Mouse (Mus musculus) hindbrain, embryonic 10.5 days (tissue): Measurements from ENCODE around the gene Gadd45g. TPM values are rescaled to one million over a fixed set of nuclear protein-coding genes. Genes with fewer than 3 reads are reported as not detected.

Experiments
- DNase-seq: peaks from one replicate; pipeline ENCODE4 v3.0.0-alpha.2; 2017; ENCODE audit warnings: low spot score
- H3K27ac ChIP-seq: fragments of 300-500 bp; sonication (generic); 2 replicates; pipeline ENCODE4 v1.5.1; 2016; ENCODE audit warnings: mild to moderate bottlenecking, moderate library complexity
- H3K27me3 ChIP-seq: fragments of 300-500 bp; sonication (generic); 2 replicates; pipeline ENCODE4 v1.6.1; 2016; ENCODE audit warnings: mild to moderate bottlenecking; ENCODE audit not compliant: poor library complexity, insufficient read depth, severe bottlenecking
- H3K36me3 ChIP-seq: fragments of 300-500 bp; sonication (generic); 2 replicates; pipeline ENCODE4 v1.6.1; 2016; ENCODE audit warnings: mild to moderate bottlenecking, moderate library complexity
- H3K4me1 ChIP-seq: fragments of 300-500 bp; sonication (generic); replicated peaks from 2 replicates; pipeline ENCODE4 v1.6.1; 2016; ENCODE audit warnings: mild to moderate bottlenecking
- H3K4me3 ChIP-seq: fragments of 300-500 bp; sonication (generic); 2 replicates; pipeline ENCODE4 v1.5.1; 2016; ENCODE audit warnings: mild to moderate bottlenecking, moderate library complexity
- H3K9me3 ChIP-seq: fragments of 300-500 bp; sonication (generic); 2 replicates; pipeline ENCODE4 v1.6.1; 2016; ENCODE audit warnings: mild to moderate bottlenecking, moderate library complexity
- WGBS: fragments of 180-500 bp; shearing (Covaris S2); methylation state at CpG from one replicate; pipeline ENCODE4 v1.1.7; 2016; 5-methylcytosine and 5-hydroxymethylcytosine counted together
- polyA plus RNA-seq: library from polyadenylated mRNA; unstranded; fragments of >200 nt; fragmentation: Nextera tagmentation; extraction: Ambion mirVana; gene quantifications from 2 replicates; pipeline ENCODE4 v1.2.1, GENCODE M21; 2016

The Gadd45g gene
- polyA plus RNA-seq, 1 experiment from 2014 or later, result 214 TPM

DNA sequence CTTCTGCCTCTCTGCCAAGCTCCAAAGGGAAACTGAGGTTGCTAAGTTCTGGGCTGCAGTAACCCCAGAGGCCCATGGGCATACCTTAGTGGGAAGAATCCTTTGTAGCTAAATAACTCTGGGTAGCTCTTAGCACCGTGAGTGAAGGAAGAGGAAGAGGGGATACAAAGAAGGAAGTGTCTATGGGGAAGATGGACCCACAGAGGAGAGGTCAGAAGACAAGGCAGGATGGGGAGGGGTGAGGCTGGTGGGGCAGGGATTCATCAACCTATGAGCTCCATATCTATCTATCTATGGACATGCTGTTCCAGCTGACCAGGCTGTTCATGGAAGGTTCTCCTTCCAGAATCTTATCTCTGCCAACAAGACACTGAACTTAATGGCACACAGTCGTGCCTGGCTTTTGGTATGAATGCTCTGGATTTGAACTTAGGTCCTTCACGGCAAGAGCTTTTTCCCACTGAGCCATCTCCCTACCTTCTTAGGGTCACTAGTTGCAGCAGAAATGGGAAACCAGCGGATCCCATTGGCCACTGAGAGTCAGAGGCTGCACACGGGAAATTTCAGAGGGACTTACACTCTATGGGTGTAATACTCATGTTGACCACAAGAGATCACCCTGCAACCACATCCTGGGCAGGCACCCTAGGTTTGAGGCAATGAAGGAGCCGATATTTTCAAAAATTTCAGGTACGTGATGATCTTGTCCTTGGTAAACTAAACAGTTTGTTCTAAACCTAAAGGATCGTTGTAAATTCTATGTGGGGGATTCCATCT, 7.0 kb upstream of the Gadd45g start:
- WGBS, result 28% methylated on average over 8 of the region's 8 CpGs
- peak; percentile 44 for DNase-seq

DNA sequence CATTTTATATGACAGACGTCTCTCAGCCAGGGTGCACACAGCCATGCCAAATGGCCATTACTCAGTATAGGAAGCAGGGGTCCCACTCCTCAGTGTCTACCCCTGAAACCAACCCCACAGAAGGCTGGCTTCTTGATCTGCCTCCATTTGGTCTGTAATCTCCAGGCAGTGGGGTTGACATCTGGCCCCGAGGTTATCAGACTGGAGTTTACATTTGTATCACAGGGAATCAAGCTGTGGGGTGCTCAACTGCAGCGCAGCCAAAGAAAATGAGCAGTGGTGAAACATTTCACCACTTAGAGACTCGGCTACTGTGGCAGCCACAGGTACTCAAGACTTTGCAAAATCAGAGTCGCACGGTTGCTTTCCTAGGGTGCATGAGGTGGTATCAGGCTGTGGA, 5.8 kb upstream of the Gadd45g start:
- Histone ChIP-seq H3K9me3 (no peaks in the 10 kb centered on the region), H3K36me3 (no peaks in the 10 kb centered on the region), H3K27ac (no peak overlapping the region), H3K4me1 (peaks cover 57% of the 10 kb centered on the region), H3K27me3 (peaks cover 84% of the 10 kb centered on the region), H3K4me3 (no peak overlapping the region)
- DNase-seq, result no peak
- 42% methylated on average over 6 of the region's 6 CpGs for WGBS

More for the DNA sequence above, 7.0 kb upstream of the Gadd45g start:
- no peaks in the 10 kb centered on the region for H3K9me3 ChIP-seq
- peaks cover 81% of the 10 kb centered on the region for H3K27me3 ChIP-seq
- H3K4me1 ChIP-seq, result peaks cover 48% of the 10 kb centered on the region
- H3K27ac ChIP-seq, result no peak overlapping the region
- H3K36me3 ChIP-seq, result no peaks in the 10 kb centered on the region
- no peak overlapping the region for H3K4me3 ChIP-seq

DNA sequence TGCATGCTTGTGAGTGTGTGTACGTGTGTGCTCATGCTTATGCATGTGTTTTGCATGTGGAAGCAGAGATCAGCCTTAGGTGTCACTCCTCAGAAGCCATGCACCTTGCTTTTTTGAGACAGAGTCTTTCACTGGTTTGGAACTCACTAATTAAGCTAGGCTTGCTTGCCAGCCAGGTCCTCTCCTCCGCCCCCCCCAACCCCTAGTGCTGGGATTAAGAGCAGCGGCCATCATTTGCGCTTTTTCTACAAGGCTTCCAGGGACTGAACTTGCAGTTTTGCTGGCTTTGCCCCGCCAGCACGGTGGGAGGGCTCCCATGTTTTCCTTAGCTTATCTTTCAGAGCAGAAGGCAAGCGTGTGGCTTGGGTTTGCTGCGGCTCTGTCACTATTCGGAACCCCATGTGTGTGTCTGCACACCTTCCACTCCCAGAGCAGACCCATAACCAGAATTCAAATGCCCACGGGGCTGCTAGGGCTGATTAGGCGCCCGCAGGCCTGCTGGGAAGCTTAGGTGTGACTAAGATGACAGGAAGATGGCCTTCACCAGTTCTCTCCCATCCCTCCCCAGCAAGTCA, 4.8 kb upstream of the Gadd45g start:
- no peaks in the 10 kb centered on the region for H3K36me3 ChIP-seq
- H3K4me3 ChIP-seq, result peak overlapping the region; percentile 32
- H3K4me1 ChIP-seq, result peaks cover 62% of the 10 kb centered on the region
- peak overlapping the region; percentile 81 for H3K27ac ChIP-seq
- H3K27me3 ChIP-seq, result peaks cover 82% of the 10 kb centered on the region
- WGBS, result 9% methylated on average over 12 of the region's 12 CpGs
- peak; percentile 30 for DNase-seq
- no peaks in the 10 kb centered on the region for H3K9me3 ChIP-seq

DNA sequence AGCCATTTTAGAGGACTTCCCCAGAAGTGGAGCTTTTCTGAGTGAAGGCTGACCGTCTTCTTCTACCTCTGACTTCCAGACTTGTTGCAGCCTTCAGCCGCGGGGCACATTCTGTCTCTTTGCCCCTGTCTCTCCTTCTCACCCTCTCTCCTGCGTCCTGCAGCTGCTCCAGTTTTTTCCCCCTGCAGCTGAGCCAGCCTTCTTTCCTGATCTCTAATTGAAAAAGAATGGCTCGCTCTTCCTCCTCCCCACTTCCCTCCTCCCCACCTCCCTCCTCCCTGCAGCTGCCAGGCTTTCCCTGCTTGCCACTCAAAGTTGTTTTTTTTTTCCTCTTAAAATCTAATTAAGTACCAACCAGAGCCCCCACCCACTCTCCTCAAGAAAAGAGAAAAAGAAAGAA, 4.3 kb upstream of the Gadd45g start:
- peak overlapping the region; percentile 32 for H3K4me3 ChIP-seq
- H3K27me3 ChIP-seq, result peaks cover 81% of the 10 kb centered on the region
- peaks cover 62% of the 10 kb centered on the region for H3K4me1 ChIP-seq
- H3K27ac ChIP-seq, result peak overlapping the region; percentile 81
- no peaks in the 10 kb centered on the region for H3K36me3 ChIP-seq
- 8% methylated on average over 5 of the region's 5 CpGs for WGBS
- peak; percentile 46 for DNase-seq
- no peaks in the 10 kb centered on the region for H3K9me3 ChIP-seq

DNA sequence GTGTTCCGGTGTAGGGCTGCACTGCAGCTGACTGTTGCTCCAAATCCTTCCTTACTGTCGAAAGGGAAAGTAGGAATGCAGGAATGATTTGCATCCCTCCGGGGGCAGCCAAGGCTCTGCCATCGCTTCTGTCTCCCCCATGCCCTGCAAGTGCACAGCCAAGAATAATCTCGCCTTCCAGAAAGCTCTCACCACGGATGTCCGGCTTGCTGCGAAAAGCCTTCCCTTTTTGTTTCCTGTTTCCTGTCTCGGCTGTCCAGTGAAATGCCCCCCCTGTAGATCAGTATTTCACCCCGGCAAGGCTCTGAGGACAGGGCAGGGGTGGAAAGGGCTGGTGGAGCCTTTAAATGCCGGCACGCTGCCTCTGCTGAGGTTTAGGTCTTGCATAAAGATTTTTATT, 3.7 kb upstream of the Gadd45g start:
- DNase-seq, result no peak
- peak overlapping the region; percentile 69 for H3K27ac ChIP-seq

DNA sequence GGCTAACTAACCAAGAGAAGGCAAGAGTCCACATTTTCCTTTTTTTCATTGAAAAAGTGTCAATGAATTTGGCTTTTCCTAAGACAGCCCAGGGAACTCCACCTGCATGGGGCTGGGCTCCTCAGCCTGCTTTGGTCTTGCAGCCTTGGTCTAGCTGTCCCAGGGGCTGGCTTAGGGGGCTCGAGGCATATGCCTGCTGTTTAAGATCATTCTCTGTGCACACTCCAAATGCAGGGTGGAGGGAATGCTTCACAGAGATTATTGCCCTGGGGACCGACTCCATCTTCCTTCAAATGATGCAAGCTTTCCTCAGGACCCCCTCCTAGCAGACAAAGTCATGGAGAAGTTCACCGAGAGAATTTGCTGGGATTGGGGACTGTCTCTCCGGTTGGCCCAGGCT, 3.2 kb upstream of the Gadd45g start:
- Histone ChIP-seq H3K27ac (no peak overlapping the region; the same call in 1 of the 2 replicates), H3K4me3 (no peak overlapping the region), H3K9me3 (no peaks in the 10 kb centered on the region), H3K27me3 (peaks cover 75% of the 10 kb centered on the region), H3K4me1 (peaks cover 72% of the 10 kb centered on the region), H3K36me3 (peaks cover 4% of the 10 kb centered on the region)
- no peak for DNase-seq
- WGBS, result 70% methylated on average over 4 of the region's 4 CpGs

More for the DNA sequence above, 3.7 kb upstream of the Gadd45g start:
- 6% methylated on average over 12 of the region's 12 CpGs for WGBS
- Histone ChIP-seq H3K27me3 (peaks cover 80% of the 10 kb centered on the region), H3K4me1 (peaks cover 67% of the 10 kb centered on the region), H3K36me3 (no peaks in the 10 kb centered on the region; the same call in 1 of the 2 replicates), H3K9me3 (no peaks in the 10 kb centered on the region), H3K4me3 (peak overlapping the region; percentile 32)

DNA sequence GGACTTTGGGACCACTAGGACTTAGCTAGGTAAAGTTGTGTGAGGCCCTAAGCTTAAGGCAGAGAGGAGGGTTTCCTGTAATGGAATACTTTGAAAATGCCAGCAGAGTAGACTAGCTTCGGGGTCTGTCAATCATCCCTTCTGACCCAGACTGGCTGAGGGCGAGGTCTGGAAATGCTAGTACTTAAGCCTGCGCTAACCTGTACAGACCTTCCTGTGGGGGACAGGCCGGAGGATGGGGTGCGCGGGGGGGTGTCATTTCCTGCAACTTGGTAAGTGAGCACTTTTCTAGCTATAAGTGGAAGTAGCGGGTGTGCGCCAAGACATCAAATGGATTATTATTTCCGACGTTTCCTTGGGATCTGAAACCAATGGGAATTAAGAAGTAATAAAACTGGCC, 2.4 kb upstream of the Gadd45g start:
- no peaks in the 10 kb centered on the region for H3K9me3 ChIP-seq
- no peak overlapping the region for H3K27ac ChIP-seq
- DNase-seq, result no peak
- H3K4me3 ChIP-seq, result no peak overlapping the region
- H3K4me1 ChIP-seq, result peaks cover 80% of the 10 kb centered on the region
- WGBS, result 76% methylated on average over 10 of the region's 10 CpGs
- peaks cover 67% of the 10 kb centered on the region for H3K27me3 ChIP-seq
- peaks cover 4% of the 10 kb centered on the region for H3K36me3 ChIP-seq

DNA sequence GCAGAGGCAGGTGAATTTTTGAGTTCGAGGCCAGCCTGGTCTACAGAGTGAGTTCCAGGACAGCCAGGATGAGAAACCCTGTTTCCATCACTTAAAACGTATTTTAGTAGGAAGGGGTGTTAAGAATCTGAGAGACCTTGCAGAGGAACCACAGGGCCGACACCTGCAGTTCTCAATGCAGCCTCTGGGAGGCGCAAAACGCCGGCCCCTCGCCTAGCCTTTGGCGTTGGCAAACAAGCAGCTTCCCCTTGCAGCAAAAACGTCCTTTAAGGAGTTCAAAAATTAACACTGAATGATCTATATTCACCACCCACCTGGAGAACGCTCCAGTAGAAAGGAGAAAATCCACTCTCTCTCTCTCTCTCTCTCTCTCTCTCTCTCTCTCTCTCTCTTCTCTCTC, 1.8 kb upstream of the Gadd45g start:
- Histone ChIP-seq H3K4me3 (peak overlapping the region; percentile 74; the same call in 1 of the 2 replicates), H3K27ac (peak overlapping the region; percentile 94), H3K9me3 (no peaks in the 10 kb centered on the region), H3K27me3 (peaks cover 66% of the 10 kb centered on the region), H3K4me1 (peaks cover 86% of the 10 kb centered on the region), H3K36me3 (peaks cover 4% of the 10 kb centered on the region)
- WGBS, result 18% methylated on average over 10 of the region's 10 CpGs
- DNase-seq, result peak; percentile 73

DNA sequence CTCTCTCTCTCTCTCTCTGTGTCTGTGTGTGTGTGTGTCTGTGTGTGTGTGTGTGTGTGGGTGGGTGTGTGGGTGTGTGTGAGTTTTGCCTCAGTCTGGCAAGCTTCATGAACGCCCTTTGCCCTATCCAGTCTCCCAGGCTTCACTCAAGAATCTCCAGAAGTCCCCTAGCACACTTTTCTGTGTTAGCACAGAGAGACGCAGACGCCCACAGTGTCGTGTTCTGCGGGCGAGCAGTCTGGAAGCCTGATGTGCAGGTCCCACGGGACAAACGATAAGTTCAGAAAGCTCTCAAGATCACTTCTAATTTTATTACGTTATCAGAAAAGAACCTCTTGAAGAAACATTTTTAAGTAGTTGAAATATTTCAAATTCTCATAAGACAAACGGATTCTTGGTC, 1.4 kb upstream of the Gadd45g start:
- Histone ChIP-seq H3K27me3 (peaks cover 67% of the 10 kb centered on the region), H3K4me1 (peaks cover 90% of the 10 kb centered on the region), H3K9me3 (no peaks in the 10 kb centered on the region), H3K36me3 (peaks cover 4% of the 10 kb centered on the region), H3K27ac (peak overlapping the region; percentile 94), H3K4me3 (peak overlapping the region; percentile 74)
- DNase-seq, result no peak
- WGBS, result 11% methylated on average over 10 of the region's 10 CpGs

DNA sequence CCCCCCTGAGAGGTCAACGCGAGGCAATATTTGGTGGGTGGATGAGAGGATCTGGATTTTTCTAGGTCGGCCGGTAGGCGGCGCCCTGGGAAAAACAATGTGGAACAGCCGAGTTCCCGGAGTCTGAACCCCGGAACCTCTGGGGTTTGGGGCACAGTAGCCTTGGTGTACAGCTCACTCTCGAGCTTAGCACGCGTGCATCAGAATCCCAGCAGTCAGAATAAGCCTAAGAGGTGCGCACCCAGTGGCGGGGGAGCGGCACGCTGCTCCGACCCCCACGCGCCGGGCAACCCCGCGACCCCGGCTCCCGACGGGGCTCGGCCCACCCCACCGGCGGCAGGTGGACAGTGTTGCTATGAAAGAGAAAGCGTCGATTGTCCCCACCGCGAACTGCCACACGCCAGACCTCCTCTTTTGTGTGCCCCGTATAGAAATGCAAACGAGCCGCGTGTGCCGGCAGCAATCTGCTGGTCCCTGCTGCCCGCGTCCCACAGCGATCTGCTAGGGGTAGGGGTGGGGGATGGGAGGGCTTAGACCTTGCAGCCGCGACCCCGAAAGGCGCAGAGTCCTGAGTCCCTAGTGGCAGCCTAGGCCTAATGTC, 787 bp upstream of the Gadd45g start:
- Histone ChIP-seq H3K27ac (peak overlapping the region; percentile 94), H3K4me3 (peak overlapping the region; percentile 74), H3K36me3 (peaks cover 4% of the 10 kb centered on the region), H3K4me1 (peaks cover 94% of the 10 kb centered on the region), H3K9me3 (no peaks in the 10 kb centered on the region), H3K27me3 (peaks cover 67% of the 10 kb centered on the region)
- peak; percentile 91 for DNase-seq
- WGBS, result under 1% methylated on average over 45 of the region's 45 CpGs

DNA sequence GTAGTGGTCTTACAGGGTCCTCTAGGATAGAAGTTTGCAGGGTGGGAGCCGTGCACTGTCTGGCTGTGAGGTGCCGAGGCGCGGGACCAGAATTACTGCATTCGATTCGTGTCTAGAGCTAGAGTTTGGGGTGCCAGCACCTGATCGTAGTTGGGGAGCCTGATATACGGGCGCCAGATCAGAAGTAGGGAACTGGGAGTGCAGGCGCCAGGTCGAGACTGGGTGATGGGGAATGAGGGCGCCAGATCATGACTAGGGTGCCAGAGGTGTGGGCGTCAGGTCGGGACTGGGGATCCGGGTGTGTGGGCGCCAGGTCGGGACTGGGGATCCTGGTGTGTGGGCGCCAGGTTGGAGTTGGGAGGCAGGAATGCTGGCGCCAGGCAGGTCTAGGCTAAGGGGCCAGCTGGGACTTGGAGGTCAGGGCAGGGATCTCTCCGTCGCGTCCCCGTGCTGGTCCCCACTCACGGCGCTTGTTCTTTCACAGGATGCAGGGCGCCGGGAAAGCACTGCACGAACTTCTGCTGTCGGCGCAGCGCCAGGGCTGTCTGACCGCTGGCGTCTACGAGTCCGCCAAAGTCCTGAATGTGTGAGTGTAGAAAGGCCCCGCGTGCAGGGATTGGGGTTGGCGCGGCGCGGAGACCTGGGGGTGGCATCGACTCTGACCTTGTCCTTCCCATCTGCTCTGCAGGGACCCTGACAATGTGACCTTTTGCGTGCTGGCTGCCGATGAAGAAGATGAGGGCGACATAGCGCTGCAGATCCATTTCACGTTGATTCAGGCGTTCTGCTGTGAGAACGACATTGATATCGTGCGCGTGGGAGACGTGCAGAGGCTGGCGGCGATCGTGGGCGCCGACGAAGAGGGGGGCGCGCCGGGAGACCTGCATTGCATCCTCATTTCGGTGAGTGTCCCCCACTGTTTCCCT, 653 bp downstream of the Gadd45g start:
- H3K27me3 ChIP-seq, result peaks cover 67% of the 10 kb centered on the region
- DNase-seq, result peak; percentile 59
- no peaks in the 10 kb centered on the region for H3K9me3 ChIP-seq
- H3K36me3 ChIP-seq, result peaks cover 4% of the 10 kb centered on the region
- H3K4me3 ChIP-seq, result peak overlapping the region; percentile 74
- WGBS, result under 1% methylated on average over 63 of the region's 63 CpGs
- peaks cover 94% of the 10 kb centered on the region for H3K4me1 ChIP-seq
- H3K27ac ChIP-seq, result peak overlapping the region; percentile 94

DNA sequence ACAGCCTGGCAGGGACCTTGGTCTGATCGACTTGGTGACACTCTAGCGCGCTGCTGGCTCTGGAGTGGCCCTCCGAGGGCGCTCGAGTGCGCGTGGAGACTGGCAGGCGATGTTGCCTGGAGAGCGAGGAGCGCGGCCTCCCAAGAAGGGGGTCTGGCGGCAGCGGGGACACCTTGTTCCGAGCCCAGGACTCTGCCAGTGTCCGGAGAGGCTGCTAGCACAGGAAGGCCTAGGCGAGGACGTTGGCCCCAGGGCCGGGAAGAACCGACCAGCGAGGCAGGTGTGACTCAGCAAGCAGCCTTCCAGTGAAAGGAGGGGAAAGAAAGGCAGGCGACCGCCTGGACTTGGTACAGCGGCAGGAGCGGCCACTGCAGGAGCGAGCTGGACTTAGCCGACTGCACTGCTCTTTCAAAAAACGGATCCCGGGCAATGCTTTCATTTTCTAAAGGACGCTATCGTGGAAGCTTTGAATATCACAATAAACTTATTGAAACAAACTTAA, 1.6 kb downstream of the Gadd45g start:
- DNase-seq, result peak; percentile 82
- Histone ChIP-seq H3K27ac (peak overlapping the region; percentile 94), H3K9me3 (no peaks in the 10 kb centered on the region), H3K4me1 (peaks cover 94% of the 10 kb centered on the region), H3K27me3 (peaks cover 67% of the 10 kb centered on the region), H3K4me3 (peak overlapping the region; percentile 74), H3K36me3 (peaks cover 4% of the 10 kb centered on the region)
- 0% methylated on average over 31 of the region's 31 CpGs for WGBS
